Comparison of ENCODE assay signal across 31 mouse cellular contexts in the genomic region with DNA sequence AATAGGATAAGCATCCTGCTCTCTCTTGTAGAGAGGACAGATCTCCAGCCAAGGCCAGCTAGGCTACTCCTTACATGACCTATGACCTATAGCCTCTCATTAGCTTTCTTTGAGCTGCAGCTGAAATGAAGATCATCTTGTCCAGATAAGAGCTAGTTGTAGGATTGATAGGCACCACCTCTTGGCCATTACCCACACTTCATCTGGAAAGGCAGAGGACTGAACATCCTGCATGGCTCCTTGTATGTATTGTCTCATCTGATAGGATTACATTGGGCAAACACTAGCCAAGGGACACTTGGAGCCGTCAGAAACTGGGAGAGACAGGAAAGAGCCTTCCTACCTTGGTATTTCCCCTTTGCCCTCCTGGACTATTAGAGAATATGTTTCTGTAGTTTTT. TPM values are rescaled to one million over a fixed set of nuclear protein-coding genes. Genes with fewer than 3 reads are reported as not detected.
"Had no signal": no experiment of that assay in that cellular context is flagged by ENCODE, and none has a peak within 500 bp of the region (broad histone marks: within the 10 kb centered on the region; RNA-seq: fewer than 3 reads in every experiment).

No protein-coding gene starts in this region.

- H3K36me3 ChIP-seq: heart, embryonic 10.5 days; heart, embryonic 12.5 days; hindbrain, embryonic 13.5 days; hindbrain, embryonic 15.5 days; limb, embryonic 10.5 days; limb, embryonic 12.5 days; liver, embryonic 13.5 days; liver, embryonic 15.5 days had no signal

- DNase-seq: gastrocnemius, postnatal 14 days; gastrocnemius, postnatal 36 days; heart, adult 18-20 months; heart, postnatal 10 days; kidney, adult 11 months; kidney, postnatal 10 days; liver; liver, embryonic 13.5 days had no signal

- H3K4me3 ChIP-seq: heart, embryonic 10.5 days; heart, embryonic 12.5 days; hindbrain, embryonic 13.5 days; hindbrain, embryonic 15.5 days; left cerebral cortex, adult 2 months; limb, embryonic 10.5 days; limb, embryonic 12.5 days; liver, embryonic 13.5 days; liver, embryonic 15.5 days had no signal

- H3K27me3 ChIP-seq: heart, embryonic 12.5 days; hindbrain, embryonic 13.5 days; hindbrain, embryonic 15.5 days; limb, embryonic 12.5 days had no signal

- H3K9ac ChIP-seq: heart, embryonic 12.5 days; hindbrain, embryonic 13.5 days; hindbrain, embryonic 15.5 days; limb, embryonic 12.5 days; liver, embryonic 13.5 days; liver, embryonic 15.5 days had no signal

- H3K27ac ChIP-seq: heart, embryonic 10.5 days; hindbrain, embryonic 13.5 days; hindbrain, embryonic 15.5 days; hindbrain, postnatal 0 days; left cerebral cortex, adult 2 months; limb, embryonic 10.5 days; limb, embryonic 12.5 days; liver, embryonic 13.5 days; liver, embryonic 15.5 days had no signal

- H3K4me1 ChIP-seq: hindbrain, embryonic 15.5 days; limb, embryonic 10.5 days; liver, embryonic 13.5 days; liver, embryonic 15.5 days had no signal

RNA-seq across cellular contexts. Expression of a gene that starts 38.1 kb away (rescaled TPM):
- total RNA-seq: gastrocnemius, adult 18-20 months; gastrocnemius, postnatal 14 days; gastrocnemius, postnatal 36 days; hematopoietic stem cell, adult 5-6 weeks; layer of hippocampus, adult 18-20 months; layer of hippocampus, postnatal 10 days; layer of hippocampus, postnatal 25 days; left cerebral cortex, adult 2 months; left cerebral cortex, postnatal 14 days; left cerebral cortex, postnatal 36 days had no signal
- polyA plus RNA-seq: gonadal fat pad, adult 2 months; heart, embryonic 10.5 days; heart, embryonic 12.5 days; hindbrain, embryonic 11.5 days; hindbrain, embryonic 13.5 days; hindbrain, embryonic 15.5 days; hindbrain, postnatal 0 days; intestine, embryonic 14.5 days; intestine, embryonic 16.5 days; kidney, embryonic 16.5 days; large intestine, adult 2 months; limb, embryonic 10.5 days; limb, embryonic 12.5 days; liver, embryonic 11.5 days; liver, embryonic 13.5 days; liver, embryonic 15.5 days had no signal
